Mouse (Mus musculus): Measurements from ENCODE around the gene Pin1.

Pin1 gene

DNA sequence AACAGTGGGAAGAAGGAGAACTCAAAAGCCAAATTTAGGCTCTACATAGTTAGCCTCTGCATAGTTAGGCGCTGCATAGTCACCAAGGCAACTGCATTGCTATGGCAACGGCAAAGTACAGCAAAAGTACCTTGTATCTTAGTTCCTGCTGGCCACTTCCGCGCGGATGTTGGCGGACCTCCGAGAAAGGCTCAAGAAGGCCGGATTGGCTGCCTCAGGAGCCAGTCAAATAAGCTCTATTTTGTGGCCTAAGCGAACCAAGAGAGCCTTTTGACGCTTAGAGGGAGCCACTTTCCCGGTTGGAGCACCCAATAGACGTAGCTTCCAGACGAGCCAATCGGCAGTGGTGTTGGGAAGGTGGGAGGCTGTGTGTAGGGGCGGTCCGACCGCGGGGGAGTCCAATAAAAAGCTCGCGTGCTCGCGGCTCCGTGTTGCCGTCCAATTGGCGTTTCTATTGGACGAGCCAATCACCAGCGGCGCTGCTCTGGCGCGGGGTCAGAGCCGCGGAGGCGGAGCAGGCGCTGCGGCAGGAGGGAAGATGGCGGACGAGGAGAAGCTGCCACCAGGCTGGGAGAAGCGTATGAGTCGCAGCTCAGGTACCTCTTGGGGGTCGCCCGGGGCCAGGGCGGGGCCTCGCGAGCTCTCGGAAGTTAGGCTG is at the start of gene Pin1:
Gene Pin1, plus strand, starts transcription at position 494 of the 658 bp plus-strand sequence.
- peak; percentile 95 for DNase-seq

DNA sequence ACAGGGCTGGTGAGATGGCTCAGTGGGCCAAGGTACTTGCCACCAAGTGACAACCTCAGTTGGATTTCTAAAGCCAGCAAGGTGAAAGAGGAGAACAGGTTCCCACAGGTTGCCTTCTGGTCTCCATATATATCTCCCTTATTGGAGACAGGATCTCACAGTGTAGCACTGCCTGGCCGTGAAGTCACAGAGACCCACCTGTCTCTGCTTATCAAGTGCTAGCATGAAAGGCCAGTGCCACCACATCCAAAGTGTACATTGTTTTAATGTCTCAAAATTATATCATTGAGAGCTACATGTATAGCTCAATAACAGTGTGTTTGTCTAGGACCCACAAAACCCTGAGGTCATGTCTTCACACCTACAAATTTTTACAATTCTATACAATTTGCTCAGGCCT is 45.6 kb upstream of the Pin1 start:
- no peak for DNase-seq

DNA sequence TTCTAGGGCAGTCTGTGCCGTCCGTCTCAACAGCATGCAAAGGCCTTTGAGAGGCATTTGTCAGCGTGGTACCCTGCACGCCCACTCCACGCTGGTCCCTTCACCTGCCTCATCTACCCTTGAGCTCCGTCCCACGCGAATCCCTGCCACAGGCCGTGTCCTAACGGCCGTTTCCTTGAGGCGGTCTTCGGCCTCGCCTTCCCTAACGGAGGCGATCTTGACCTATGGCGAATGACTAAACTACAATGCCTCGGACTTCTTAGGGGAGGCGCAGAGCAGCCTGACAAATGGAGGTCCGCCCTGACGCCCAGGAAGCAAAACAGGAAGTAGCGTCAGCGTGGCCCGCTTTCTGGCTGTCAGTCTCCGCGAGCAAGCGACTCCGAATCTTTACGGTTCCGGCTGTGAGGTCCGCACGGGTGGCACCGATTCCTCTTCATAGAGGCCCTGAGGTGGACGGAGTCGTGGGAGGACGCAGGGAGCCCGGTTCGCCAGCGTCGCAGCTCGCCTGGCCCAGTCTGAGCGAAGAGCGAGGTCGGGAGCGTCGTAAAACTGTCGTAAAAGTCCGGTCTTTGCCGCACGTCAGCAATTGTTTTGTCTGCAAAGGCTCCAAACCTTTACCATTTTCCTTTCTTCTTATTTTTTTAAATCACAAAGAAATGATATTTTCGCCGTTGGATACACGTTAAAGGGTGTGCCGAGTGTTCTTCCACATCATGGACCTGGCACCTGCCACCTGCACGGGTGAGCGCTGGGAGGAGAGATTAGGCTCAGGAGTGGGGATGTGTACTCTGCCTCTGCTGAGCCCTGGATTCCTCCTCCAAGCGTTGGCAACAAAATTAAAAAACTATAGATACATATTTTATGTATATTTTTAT is 44.6 kb upstream of the Pin1 start:
- DNase-seq: peak; percentile 85

DNA sequence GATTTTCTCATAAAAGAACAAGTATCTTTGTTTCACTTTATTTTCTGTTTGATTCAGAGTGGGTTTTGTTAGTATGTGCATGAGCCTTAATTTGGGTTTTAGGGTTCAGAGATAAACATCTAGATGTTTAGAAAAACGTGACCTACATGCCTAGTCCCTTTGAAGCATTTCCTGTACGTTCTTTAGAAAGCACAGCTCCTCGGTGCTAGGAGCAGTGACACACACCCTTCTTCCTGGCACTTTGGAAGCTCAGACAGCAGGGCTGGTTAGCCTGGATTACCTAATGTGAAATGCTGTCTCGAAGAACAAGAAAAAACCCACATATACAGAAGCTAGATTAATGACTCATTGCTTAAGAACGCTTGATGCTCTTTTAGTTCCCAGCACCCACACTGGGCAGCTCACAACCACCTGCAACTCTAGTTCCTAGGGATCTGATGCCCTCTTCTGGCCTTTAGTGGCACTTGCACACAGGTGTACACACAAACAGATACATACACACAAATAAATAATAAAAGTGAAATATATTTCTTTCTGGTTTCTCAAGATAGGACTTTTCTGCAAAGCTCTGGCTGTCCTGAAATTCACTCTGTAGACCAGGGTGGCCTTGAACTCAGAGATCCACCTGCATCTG is 41.9 kb upstream of the Pin1 start:
- DNase-seq: peak; percentile 29

DNA sequence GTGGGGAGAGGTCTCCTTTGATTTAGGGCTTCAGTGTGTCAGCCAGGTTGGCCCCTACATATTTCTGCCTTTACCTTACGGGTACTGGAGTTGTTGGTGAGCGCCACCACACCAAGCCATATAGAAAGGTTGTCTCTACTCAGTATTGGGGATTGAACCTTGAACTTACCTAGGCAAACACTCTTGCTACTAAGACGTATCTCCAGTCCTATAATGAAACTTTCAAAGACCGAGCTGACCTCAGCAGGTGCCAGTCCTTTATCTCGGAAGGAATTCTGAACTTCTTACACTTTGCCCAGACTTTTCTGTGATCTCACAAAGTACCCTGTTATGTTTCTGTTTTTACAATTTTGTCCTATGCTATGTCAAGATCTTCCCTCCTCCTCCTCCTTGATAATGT is 39.9 kb upstream of the Pin1 start:
- no peak for DNase-seq

DNA sequence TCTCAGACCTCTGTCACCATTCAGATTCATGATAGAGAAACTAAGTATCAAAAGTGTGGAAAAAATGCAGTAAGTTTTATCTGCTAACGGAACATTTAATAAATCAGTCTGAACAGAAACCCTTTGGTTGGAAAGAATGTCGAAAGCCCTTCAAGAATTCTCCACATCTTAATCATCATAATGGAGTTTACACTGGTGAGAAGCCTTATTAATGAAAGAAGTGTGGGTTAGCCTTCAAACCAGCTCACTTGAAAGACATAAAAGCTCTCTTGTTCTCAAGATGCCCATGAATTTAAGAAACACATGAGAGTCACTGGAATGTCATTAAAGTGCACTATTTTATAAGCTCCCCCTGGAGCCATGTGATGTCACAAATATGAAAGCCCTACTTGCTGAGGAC is 35.2 kb upstream of the Pin1 start:
- DNase-seq: no peak

DNA sequence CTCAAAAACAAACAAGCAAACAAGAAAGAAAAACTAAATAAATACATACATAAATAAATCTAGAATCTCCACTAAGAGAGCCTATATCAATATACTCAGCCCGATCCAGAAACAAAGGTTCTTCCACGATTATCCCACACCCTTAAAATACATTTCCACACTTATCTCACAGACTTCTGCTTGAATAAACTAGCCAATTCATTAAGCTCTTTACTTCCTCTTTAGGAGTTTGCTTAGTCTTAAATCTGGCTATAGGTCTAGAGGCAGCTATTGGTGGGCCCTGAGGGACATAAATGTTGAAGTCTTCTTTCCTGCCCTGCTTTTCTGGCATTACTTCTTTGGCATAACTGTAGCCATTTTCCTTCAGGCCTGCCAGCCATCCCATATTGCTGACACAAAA is 20.6 kb upstream of the Pin1 start:
- DNase-seq: no peak

DNA sequence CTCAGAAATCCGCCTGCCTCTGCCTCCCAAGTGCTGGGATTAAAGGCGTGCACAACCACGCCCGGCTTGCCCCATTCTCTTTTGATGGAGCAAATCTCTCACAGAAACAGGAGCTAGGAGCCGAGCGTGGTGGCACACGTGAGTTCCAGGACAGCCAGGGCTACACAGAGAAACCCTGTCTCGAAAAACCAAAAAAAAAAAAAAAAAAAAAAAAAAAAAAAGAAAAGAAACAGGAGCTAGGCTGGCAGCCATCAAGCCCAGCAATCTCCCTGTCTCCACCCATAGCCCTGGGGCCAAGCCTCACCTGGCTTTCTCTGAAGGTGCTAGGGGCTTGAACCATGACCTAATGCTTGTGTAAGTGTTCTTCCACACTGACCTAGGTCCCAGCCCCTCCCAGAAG is 16.2 kb upstream of the Pin1 start:
- peak; percentile 65 for DNase-seq

DNA sequence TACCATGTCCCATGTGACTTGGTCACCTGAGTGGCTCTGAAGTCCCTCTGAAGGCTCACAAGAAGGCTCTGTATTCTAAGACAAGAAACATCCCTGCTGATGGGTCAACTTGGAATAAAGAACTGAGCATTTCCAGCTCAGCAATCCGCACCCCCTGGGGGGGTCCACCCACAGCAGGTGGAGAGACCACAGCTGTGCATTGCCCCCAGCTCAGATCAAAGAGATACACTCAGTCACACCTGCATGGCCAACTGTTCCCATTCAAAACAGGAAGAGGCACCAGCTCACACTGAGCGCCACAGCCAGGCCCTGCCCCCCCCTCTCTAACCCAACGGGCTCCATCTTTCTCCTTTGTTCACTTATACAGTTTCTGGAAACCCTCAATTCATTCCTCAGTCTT is 15.6 kb upstream of the Pin1 start:
- peak; percentile 87 for DNase-seq

DNA sequence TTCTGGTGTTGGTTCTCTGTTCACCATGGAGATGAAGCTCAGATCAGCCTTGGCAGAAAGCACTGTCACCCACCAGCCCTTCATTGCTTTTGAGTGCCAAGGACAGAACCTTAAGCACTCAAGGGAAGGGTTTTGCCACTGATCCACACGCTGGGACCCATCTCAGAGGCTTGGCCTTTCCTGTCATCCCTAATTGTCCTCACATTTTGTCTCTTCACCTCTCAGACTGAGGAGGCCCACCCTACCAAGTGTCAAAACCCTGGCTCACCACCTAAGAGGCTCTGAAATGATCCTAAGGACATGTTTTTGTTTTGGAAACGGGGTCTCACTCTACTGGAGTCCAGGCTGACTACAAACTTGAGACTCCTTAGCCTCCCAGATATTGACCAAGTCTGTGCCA is 15.1 kb upstream of the Pin1 start:
- DNase-seq: no peak

DNA sequence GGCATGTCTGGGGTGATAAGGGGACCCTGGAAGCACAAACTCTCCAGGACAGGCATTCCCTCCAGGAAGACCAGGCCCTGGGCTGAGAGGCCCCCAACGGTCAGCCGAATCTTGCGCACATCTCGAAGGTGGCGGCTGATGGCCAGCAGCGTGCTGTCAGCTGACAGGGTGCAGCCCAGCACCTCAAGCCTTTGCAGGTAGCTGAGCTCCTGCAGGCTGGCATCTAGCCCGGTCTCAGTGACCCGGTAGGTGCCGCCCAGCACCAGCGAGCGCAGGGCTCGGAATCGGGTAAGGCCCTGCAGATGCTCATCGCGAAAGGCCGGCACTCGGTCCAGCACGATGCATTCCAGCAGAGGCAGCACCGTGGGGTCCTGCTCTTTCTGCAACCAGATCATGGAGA is 13.3 kb upstream of the Pin1 start:
- DNase-seq: no peak

DNA sequence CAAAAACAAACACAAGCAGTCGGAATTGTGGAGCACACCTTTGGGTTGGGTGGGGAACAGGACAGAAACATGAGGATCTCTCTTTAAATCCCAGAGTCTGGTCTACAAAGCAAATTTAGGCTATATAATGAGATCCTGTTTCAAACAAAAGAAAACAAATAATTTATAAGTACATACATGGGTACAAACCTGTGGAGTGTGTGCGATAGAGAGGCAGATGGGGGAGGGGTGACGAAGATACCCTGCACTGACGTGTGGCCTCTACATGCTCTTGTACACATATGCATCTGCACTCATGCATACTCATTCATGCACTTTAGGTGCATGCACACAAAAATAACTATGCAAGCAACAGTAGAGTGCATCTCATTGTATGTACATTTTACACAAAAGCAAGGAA is 12.4 kb upstream of the Pin1 start:
- peak; percentile 68 for DNase-seq

DNA sequence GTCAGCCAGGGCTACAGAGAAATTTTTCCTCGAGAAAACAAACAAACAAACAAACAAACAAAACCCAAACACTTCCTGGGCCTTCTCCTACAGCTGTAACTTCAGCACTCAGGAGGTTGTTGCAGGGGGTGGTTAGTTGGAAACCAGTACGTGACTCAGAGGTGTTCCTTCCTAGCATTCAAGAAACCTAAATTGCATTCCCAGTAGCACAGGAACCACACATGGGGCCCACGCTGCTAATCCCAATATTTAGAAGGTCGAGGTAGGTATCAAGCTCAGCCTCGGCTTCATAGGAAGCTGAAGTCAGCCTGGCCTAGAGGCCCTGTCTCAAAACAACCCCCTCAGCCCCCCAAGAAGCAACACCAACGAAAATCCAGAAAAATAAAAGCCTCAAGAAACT is 10.4 kb upstream of the Pin1 start:
- DNase-seq: peak; percentile 45

DNA sequence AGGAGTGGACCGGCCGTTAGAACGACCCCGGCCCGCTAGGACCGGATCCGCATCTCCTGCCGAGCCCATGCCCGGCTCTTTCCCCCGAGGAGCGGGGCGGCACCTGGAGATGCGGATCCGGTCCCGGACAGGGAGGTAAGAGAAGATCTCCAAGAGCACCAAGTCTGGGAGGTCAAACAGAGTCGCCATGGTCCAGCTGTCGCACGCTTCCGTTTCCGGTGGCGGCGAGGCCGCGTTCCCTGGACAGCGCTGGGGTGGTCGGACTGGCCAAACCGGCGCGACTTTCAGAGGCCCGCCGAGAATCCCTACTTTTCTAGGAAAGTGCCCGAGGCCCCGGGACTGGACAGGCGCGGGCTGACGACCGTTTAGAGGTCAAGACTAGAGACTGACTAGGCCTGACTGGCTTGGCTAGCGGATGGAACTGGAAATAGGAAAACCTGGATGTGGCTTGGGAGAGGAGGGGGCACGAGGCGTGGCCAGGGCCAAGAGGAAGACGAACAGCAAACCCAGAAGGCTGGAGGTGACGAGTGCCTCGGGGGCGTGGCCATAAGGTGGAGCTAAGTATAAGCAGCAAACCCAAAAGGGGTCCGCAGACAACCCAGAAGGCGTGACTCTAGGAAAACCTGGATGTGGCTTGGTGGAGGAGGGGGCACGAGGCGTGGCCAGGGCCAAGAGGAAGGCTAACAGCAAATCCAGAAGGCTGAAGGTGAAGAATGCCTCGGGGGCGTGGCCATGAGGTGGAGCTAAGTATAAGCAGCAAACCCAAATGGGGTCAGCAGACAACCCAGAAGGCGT is 9.6 kb upstream of the Pin1 start, which contains the start of gene Ubl5:
Gene Ubl5, plus strand, starts transcription at position 778 of the 795 bp plus-strand sequence.
- peak; percentile 98 for DNase-seq

DNA sequence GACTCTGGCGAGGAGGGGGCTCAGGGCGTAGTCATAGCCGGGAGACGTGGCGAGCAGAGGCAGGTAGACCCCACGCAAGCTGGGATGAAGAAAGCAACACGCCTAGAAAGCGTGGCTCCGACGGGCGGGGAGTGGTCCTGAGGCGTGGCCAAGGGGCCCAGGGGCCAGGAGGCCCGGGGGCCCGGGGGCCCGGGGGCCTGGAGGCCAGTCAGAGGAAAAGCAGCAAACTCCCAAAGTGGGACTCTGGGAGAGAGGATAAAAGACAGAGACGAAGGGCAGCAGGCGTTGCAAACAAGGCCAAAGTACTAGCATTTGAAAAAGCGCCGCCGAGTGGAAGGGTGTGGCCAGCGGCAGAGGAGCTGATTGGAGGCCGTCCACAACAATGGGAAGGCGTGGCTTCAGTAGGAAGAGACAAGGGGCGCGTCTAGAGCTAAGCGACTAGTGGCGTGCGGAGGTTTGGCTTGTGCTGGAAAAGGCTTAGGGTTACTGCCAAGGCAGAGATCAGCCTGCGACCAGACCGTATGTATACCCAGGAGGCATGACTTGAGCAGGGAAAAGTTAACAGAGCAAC is 8.9 kb upstream of the Pin1 start:
- DNase-seq: peak; percentile 92

DNA sequence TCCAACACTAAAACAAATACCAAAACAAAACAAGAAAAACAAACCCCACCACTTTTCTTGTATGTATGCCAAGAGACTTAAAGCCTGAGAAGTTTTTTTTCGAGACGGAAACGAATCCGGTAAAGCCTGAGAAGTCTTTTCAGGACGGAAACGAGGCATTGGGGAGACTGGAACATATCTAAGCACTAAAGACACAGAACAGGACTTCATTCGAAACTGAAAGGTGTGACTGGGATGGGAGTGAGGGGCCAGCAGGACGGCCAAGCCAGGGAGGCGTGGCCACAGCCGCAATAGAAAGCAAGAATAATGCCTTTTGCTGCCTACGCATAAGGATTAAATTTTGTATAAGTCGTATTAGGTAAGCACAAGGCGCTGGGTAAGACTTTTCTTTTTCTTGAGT is 8.1 kb upstream of the Pin1 start:
- DNase-seq: peak; percentile 35

DNA sequence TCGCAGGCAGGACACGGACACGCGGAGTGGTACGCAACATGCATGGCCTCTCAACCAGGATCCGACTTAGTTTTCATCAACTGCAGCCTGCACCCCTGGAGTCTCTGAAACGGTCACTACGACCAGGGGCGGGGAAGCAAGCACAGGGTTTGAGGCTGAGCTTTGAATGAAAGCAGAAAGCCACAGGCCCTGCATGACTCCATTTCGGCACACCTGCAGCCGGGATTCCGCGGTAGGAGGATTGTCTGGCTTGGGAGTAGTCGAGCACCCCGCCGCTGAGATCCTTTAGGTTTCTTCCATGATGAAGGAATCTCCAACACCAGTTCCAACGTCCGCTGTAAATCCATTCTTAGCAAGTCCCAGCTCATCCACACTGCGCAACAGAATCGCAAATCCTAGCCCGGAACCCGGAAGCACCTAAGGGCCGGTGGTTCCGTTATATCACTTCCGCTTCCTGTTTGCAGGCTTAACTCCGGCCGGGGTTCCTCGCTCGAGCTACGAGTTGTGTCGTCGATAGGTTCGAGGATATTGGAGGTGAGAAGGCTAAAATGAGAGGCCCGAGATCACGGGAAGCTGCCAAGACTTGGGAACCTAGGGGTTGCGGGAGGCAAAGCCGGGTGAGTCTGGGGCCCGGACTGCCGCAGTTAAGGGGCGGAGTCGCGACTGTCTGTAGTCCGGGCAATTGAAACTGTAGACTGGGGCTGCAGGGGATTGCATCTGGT is 7.4 kb upstream of the Pin1 start, which contains the start of gene Fbxl12:
Gene Fbxl12, minus strand, starts transcription at position 408 of the 722 bp plus-strand sequence.
- DNase-seq: peak; percentile 76

DNA sequence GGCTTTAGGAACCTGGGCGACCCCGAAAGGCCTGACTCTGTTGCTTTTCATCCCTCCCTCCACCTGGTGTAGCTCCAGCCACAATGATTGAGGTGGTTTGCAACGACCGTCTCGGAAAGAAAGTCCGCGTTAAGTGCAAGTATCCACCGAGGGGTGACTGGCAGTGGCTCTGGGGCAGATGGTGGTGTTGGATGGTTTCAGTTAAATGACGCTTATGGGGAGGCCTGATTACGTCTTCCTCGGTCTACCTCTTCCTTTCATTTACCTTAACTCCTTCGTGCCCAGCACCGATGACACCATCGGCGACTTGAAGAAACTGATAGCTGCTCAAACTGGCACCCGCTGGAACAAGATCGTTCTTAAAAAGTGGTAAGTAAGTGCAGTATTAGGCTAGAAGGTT is 6.8 kb upstream of the Pin1 start:
- no peak for DNase-seq

DNA sequence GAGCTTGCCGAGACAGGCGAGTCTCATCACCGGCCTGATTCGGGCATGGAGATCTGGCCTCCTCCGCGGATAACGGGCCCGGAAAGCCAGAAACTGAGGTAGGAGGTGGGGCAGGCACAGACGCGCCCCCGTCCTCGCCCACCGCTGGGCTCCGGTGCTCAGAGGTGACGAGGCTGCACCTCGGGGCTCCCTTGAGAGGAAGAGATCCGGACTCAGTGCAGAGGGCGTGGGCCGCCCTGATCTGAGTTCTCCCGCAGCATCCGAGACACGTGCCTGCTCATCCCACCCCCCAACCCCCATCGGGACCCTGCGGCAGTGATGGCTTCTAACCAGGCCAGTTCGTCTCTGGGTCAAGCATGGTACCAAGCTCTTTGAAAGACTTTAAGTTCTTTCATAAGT is 364 bp downstream of the Pin1 start:
- no peak for DNase-seq

DNA sequence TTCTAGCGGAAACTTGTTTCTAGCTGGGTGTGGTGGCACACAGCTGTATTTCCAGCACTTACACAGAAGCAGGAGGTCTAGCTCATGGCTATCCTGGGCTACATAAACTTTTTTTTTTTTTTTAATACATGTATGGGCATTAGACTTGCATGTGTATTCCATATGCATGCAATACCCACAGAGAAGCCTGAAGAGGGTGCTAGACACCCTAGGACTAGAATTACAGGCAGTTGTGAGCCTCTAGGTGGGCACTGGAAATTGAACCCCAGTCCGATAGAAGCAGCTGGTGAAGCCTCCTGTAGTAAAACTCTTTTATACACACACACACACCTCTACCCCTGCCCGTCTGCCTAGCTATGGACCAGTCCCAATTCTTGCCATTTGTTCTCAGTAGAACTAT is 2.0 kb downstream of the Pin1 start:
- no peak for DNase-seq

DNA sequence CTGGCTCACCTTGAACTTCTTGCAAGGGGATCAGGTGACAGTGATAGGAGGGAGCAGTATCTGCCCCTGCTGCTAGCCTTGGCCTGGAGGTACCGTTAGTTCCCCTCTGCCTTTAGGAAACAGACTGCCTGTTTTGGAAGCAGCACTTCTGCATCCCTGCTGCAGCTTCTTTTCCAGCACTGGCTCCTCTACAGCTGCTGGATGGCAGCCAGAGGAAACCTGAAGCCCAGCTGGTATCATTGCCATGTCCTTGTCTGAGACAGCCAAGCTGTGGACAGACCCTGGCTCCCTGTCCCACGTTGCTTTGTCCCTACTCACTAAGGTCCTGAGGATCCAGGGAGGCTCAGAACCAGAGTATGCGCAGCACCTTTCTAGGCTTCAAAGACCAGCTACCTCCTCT is 5.7 kb downstream of the Pin1 start:
- DNase-seq: no peak

DNA sequence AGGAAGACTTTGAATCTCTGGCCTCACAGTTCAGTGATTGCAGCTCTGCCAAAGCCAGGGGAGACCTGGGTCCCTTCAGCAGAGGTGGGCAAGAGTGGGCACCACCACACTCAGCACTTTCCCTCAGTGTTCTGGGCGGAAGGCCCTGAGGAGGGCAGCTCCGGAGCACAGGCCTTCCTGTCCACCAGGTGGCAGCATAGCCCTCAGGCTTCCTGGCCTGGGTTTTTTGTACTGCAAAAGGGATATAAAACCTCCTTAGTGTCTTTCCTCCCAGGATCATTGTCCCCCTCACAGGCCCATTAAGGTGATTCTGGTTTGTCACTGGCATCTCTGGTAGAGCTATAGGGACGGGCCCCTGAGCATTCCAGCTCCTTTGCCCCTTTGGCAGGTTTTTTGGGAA is 10.4 kb downstream of the Pin1 start:
- peak; percentile 88 for DNase-seq

Measured in thymus, postnatal 4 days (tissue).